Mouse (Mus musculus) frontal cortex, adult 2 months (tissue): ENCODE data around the gene Cldn3. TPM values are rescaled to one million over a fixed set of nuclear protein-coding genes. Genes with fewer than 3 reads are reported as not detected.

ENCODE experiments used
- DNase-seq, 2 experiments: peaks; one replicate each; pipeline ENCODE4 v3.0.0; 2022; ENCODE audit warnings: low spot score in 1 of 2; ENCODE audit errors: extremely low spot score in 1 of 2
- polyA plus RNA-seq: library from polyadenylated mRNA; depleted of rRNA; stranded (reverse); fragments of >200 nt; gene quantifications from 2 replicates; pipeline ENCODE4 v1.2.3, GENCODE M21; 2012

The Cldn3 gene
- polyA plus RNA-seq, 1 experiment = 0.34 TPM

- DNase-seq = peak; percentile 21 to 85
These were observed 20.6 kb upstream of the Cldn3 start for GRCm38 (mm10) chr5:134965473-134965851.

GRCm38 (mm10) chr5:134965852-134966821 is 19.9 kb upstream of the Cldn3 start:
- DNase-seq = peak in 1 of 2 experiments; percentile 15

GRCm38 (mm10) chr5:134967164-134967944 is 18.7 kb upstream of the Cldn3 start:
- no peak for DNase-seq

- DNase-seq = no peak
These were observed 15.3 kb upstream of the Cldn3 start for GRCm38 (mm10) chr5:134970671-134971070.

GRCm38 (mm10) chr5:134973081-134973480 is 12.9 kb upstream of the Cldn3 start:
- no peak for DNase-seq

GRCm38 (mm10) chr5:134973526-134973925 is 12.5 kb upstream of the Cldn3 start:
- DNase-seq = no peak

- DNase-seq = no peak
These were observed 11.7 kb upstream of the Cldn3 start for GRCm38 (mm10) chr5:134974294-134974693.

- no peak for DNase-seq
These were observed 11.1 kb upstream of the Cldn3 start for GRCm38 (mm10) chr5:134974921-134975320.

GRCm38 (mm10) chr5:134976164-134976563 is 9.8 kb upstream of the Cldn3 start:
- no peak for DNase-seq

GRCm38 (mm10) chr5:134976577-134977250 is 9.3 kb upstream of the Cldn3 start:
- DNase-seq = no peak

GRCm38 (mm10) chr5:134977837-134978236 is 8.2 kb upstream of the Cldn3 start:
- no peak for DNase-seq

GRCm38 (mm10) chr5:134981149-134981548 is 4.9 kb upstream of the Cldn3 start:
- no peak for DNase-seq

- DNase-seq = no peak
These were observed 2.9 kb upstream of the Cldn3 start for GRCm38 (mm10) chr5:134983111-134983510.

- DNase-seq = no peak
These were observed 2.2 kb upstream of the Cldn3 start for GRCm38 (mm10) chr5:134983771-134984170.

GRCm38 (mm10) chr5:134986298-134987268 is 569 bp downstream of the Cldn3 start:
- DNase-seq = no peak

- no peak for DNase-seq
These were observed 3.2 kb downstream of the Cldn3 start for GRCm38 (mm10) chr5:134989166-134989565.

- no peak for DNase-seq
These were observed 3.7 kb downstream of the Cldn3 start for GRCm38 (mm10) chr5:134989741-134990140.

- no peak for DNase-seq
These were observed 6.6 kb downstream of the Cldn3 start for GRCm38 (mm10) chr5:134992566-134992965.

GRCm38 (mm10) chr5:134998359-134998758 is 12.3 kb downstream of the Cldn3 start:
- DNase-seq = no peak

GRCm38 (mm10) chr5:134999797-135000196 is 13.8 kb downstream of the Cldn3 start:
- no peak for DNase-seq
